Mouse (Mus musculus): ENCODE measurements around the gene Dmrt2.

Gene Dmrt2

DNA sequence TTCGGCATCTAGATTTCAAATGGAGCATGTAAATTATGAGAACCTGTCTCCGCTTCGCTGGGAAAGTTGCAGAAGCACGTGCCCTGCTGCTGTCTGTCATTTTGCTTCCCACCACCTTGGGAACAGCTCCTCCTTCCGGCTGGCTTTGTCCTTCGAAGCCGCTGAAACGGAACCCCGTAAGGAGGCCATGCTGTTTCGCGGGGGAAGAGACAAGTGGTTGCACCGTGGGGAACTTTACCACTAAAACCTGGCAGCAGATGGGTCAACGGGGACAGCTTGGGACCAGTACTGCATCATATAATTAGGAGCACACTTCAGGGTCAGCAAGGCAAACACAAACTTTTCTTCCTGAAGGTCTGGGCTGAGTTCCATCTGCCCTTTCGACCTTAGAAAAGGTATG is 26.6 kb downstream of the Dmrt2 start:
- no peak for DNase-seq

- DNase-seq, result no peak
Measured at GRCm38 (mm10) chr19:25713382-25713781, 41.2 kb downstream of the Dmrt2 start.

GRCm38 (mm10) chr19:25714927-25715326 is 42.7 kb downstream of the Dmrt2 start:
- DNase-seq, result no peak

- no peak for DNase-seq
Measured at GRCm38 (mm10) chr19:25722616-25723015, 50.4 kb downstream of the Dmrt2 start.

All from cerebellum, adult 18-20 months (tissue).